Mouse (Mus musculus) liver, adult 2 months (tissue): ENCODE data around the gene Top2b. TPM values are rescaled to one million over a fixed set of nuclear protein-coding genes. Genes with fewer than 3 reads are reported as not detected.
A peak's percentile ranks its signal among the peaks of the same experiment; 100 is the strongest.

ENCODE experiments used
- DNase-seq: peaks from one replicate; pipeline ENCODE4 v3.0.0-alpha.2; 2011; ENCODE audit warnings: low read depth, low spot score; ENCODE audit errors: extremely low read depth
- H3K27ac ChIP-seq: fragments of 200-500 bp; replicated peaks from 2 replicates; pipeline ENCODE4 v1.5.1; 2012; ENCODE audit warnings: low read depth, mild to moderate bottlenecking, control low read depth, inconsistent platforms, low read length; ENCODE audit not compliant: insufficient read depth
- H3K27me3 ChIP-seq: fragments of 200-500 bp; 2 replicates; pipeline ENCODE4 v1.6.1; 2012; ENCODE audit warnings: mild to moderate bottlenecking, moderate library complexity, low read length, inconsistent platforms; ENCODE audit not compliant: control insufficient read depth, insufficient read depth
- H3K36me3 ChIP-seq: fragments of 200-500 bp; 2 replicates; pipeline ENCODE4 v1.6.1; 2012; ENCODE audit warnings: low read length, inconsistent platforms; ENCODE audit not compliant: control insufficient read depth, insufficient read depth
- H3K4me1 ChIP-seq: fragments of 200-500 bp; 2 replicates; pipeline ENCODE4 v1.6.1; 2011; ENCODE audit warnings: low read length; ENCODE audit not compliant: control insufficient read depth, insufficient read depth
- H3K4me3 ChIP-seq: fragments of 200-500 bp; 2 replicates; pipeline ENCODE4 v1.5.1; 2011; ENCODE audit warnings: low read depth, mild to moderate bottlenecking, control low read depth, low read length, moderate library complexity; ENCODE audit not compliant: insufficient read depth
- H3K79me2 ChIP-seq: fragments of 200-500 bp; 2 replicates; pipeline ENCODE4 v1.6.1; 2012; ENCODE audit warnings: inconsistent platforms, mild to moderate bottlenecking, low read length, moderate library complexity; ENCODE audit not compliant: control insufficient read depth, insufficient read depth
- H3K9ac ChIP-seq: fragments of 200-500 bp; 2 replicates; pipeline ENCODE4 v1.6.1; 2012; ENCODE audit warnings: low read depth, mild to moderate bottlenecking, control low read depth, inconsistent platforms, low read length
- CTCF ChIP-seq: fragments of 200-500 bp; IDR thresholded peaks from 2 replicates; pipeline ENCODE4 v1.5.1; 2011; ENCODE audit warnings: low read depth, low read length, control low read depth
- POLR2A ChIP-seq: fragments of 200-500 bp; IDR thresholded peaks from 2 replicates; pipeline ENCODE4 v1.6.1; 2011; ENCODE audit warnings: low read length, control low read depth; ENCODE audit not compliant: insufficient read depth; ENCODE audit errors: extremely low read depth
- WGBS: fragments of 180-500 bp; shearing (Covaris S2); methylation state at CpG from one replicate; pipeline ENCODE4 v1.1.7; 2018; 5-methylcytosine and 5-hydroxymethylcytosine counted together
- polyA plus RNA-seq: library from polyadenylated mRNA; depleted of rRNA; stranded (reverse); fragments of >200 nt; gene quantifications from 2 replicates; pipeline ENCODE4 v1.2.3, GENCODE M21; 2012
- total RNA-seq: library from RNA; depleted of rRNA; stranded (reverse); fragments of >200 nt; gene quantifications from 2 replicates; pipeline ENCODE4 v1.2.3, GENCODE M21; 2014

Gene Top2b
- total and polyA plus RNA-seq, 2 experiments = 3.2 to 56.3 TPM

DNA sequence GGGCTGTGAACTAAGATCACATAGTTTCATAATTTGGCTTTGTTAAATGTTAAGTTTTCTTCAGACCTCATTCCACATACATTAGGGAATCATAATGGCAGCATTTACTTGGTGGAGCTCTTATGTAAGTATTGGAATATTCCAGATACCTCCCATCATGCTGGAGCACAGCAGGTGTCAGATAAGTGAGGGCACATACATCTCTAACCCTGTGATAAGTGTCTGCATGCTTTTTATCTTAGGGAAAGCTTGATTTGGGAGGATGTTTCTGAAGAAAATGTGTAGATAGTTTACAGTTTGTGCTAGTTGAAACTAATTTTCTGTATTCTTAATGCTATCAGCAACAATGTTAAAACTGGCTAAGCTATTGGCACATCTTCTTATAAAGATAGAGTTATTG lies 8.2 kb downstream of the Top2b start:
- H3K9ac ChIP-seq = no peak overlapping the region
- DNase-seq = no peak
- peaks cover 6% of the 10 kb centered on the region; the same call in 1 of the 2 replicates for H3K4me1 ChIP-seq

DNA sequence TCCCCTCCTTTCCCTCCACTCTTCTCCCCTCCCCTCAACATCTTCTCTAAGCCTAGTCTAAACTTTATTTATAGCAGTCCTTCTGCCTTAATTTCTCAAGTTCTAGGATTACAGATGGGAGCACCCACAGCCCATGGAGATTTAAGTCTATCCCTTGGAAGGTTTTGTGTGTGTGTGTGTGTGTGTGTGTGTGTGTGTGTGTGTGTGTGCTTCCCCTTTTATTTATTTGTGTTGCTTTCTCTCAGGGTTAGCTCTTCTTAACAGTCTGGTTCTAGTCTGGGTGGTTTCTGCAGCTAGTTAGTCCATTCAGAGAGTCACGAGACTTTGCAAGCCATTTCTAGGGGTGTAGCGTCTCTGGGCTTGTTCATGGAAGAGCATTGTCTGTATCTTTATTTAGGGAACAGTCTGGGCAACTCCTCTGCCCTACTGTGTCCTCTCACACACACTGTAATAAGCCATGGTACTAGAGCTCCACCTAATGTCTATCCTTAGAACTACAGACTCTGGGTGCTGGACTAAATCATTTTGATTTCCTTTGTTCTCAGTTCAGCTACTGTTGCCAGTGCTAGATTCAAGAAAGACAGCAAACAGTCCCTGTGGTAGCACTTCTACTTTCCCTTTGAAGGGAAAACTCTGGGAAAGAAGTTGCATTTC lies 15.1 kb downstream of the Top2b start:
- Histone ChIP-seq H3K79me2 (peaks cover 20% of the 10 kb centered on the region; the same call in 1 of the 2 replicates), H3K27me3 (no peaks in the 10 kb centered on the region), H3K4me3 (no peak overlapping the region), H3K9ac (no peak overlapping the region), H3K36me3 (peaks cover 8% of the 10 kb centered on the region), H3K4me1 (peaks cover 6% of the 10 kb centered on the region), H3K27ac (no peak overlapping the region)
- TF ChIP-seq CTCF (peak; percentile 46), POLR2A (no peak)
- DNase-seq = peak; percentile 70
- WGBS = 2% methylated on average over 2 of the region's 2 CpGs

More for the DNA sequence above, 8.2 kb downstream of the Top2b start:
- Histone ChIP-seq H3K27ac (no peak overlapping the region), H3K27me3 (no peaks in the 10 kb centered on the region), H3K36me3 (no peaks in the 10 kb centered on the region; the same call in 1 of the 2 replicates), H3K4me3 (no peak overlapping the region), H3K79me2 (peaks cover 21% of the 10 kb centered on the region; the same call in 1 of the 2 replicates)
- no peak for TF ChIP-seq CTCF
- TF ChIP-seq POLR2A = no peak

DNA sequence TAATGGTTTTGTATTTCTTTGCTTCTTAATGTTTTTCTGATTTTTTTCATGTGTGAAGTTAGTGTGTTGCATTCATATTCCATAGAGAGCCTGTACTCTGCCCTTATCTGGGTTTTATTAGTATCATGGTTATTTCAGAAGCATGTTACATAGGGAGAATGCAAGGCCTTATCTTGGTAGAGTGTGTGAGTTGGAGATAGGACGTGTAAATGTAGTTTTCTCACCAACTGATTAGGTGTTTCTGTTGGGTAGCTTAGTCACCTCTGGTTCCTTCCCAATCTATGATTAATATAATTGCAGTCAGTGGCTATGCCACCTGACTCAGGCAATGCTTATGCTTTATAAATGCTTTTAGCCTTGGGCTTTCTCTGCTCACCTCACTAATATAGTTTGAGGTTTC lies 19.8 kb downstream of the Top2b start:
- DNase-seq = no peak
- whole genome bisulfite sequencing = 78% methylated on average over 1 of the region's 1 CpGs
- Histone ChIP-seq H3K9ac (no peak overlapping the region), H3K79me2 (peaks cover 10% of the 10 kb centered on the region; the same call in 1 of the 2 replicates), H3K4me3 (no peak overlapping the region), H3K36me3 (peaks cover 14% of the 10 kb centered on the region), H3K4me1 (peaks cover 6% of the 10 kb centered on the region), H3K27ac (no peak overlapping the region), H3K27me3 (no peaks in the 10 kb centered on the region)
- TF ChIP-seq POLR2A (no peak), CTCF (no peak)

DNA sequence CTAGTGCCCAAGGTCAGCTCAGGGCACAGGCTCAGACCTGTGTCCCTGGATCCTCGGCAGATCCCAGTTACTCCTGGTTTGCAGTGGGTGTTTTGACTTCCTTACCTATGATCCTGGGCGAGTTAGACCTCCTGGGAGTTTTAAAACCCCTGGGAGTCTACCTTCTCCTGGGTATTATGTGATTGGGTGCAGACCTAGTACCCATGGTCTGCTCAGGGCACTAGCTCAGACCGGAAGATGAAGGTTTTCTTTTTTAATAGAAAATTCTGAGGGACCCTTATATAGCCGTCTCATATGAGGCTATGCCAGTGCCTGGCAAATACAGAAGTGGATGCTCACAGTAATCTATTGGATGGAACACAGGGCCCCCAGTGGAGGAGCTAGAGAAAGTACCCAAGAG lies 40.2 kb downstream of the Top2b start:
- H3K36me3 ChIP-seq = peaks cover 23% of the 10 kb centered on the region
- no peaks in the 10 kb centered on the region for H3K4me1 ChIP-seq
- WGBS = 90% methylated on average over 4 of the region's 4 CpGs
- TF ChIP-seq POLR2A (no peak), CTCF (no peak)
- no peaks in the 10 kb centered on the region; the same call in 1 of the 2 replicates for H3K79me2 ChIP-seq
- no peaks in the 10 kb centered on the region for H3K27me3 ChIP-seq
- no peak overlapping the region for H3K27ac ChIP-seq
- H3K9ac ChIP-seq = no peak overlapping the region
- no peak overlapping the region for H3K4me3 ChIP-seq
- DNase-seq = no peak

DNA sequence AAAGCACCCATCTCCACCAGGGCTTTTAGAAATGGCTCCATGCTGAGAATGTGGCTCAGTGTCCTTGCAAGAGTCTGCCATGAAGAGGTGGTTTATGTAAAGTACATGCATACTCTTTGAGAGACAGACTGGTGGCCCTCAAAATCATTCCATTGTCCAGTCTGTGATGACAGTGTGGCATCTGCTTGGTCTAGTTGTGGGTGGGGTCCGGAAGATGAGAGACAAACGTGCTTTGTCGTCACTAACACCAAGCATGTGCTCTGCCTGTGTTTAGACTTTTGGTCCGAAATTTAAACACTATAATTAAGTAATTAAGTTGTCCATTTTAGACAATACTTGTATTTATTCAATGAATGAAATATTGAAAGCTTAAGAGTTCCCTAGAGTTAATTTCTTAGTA lies 49.2 kb downstream of the Top2b start:
- DNase-seq = no peak
- Histone ChIP-seq H3K27me3 (no peaks in the 10 kb centered on the region), H3K79me2 (no peaks in the 10 kb centered on the region), H3K9ac (no peak overlapping the region), H3K4me3 (no peak overlapping the region), H3K27ac (no peak overlapping the region), H3K36me3 (peaks cover 37% of the 10 kb centered on the region), H3K4me1 (no peaks in the 10 kb centered on the region)
- 94% methylated on average over 4 of the region's 4 CpGs for WGBS
- TF ChIP-seq POLR2A (no peak), CTCF (no peak)

DNA sequence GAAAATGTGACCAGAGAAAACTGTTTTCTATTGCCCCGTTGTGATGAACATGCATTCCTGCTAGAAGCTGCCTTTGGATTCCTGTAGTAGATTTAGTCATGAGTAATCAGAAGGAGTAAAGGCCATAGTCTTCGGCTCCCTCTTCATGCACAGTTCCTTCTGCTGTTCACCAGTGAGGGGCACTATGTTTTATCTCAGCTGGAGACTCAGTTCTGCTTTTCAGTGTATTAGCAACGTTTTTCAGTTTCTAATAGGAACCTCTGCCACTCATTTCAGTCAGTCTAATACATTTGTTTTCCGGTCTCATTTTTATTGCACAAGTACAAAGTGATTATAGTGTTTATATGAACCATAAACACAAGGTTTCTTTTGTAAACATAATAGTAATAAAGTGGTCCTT lies 62.6 kb downstream of the Top2b start:
- no peak overlapping the region for H3K27ac ChIP-seq
- H3K4me3 ChIP-seq = no peak overlapping the region
- H3K9ac ChIP-seq = no peak overlapping the region
- WGBS = 77% methylated on average over 4 of the region's 4 CpGs
- DNase-seq = no peak
- TF ChIP-seq CTCF = no peak
- no peaks in the 10 kb centered on the region for H3K27me3 ChIP-seq
- no peaks in the 10 kb centered on the region for H3K79me2 ChIP-seq
- H3K4me1 ChIP-seq = no peaks in the 10 kb centered on the region
- H3K36me3 ChIP-seq = peaks cover 46% of the 10 kb centered on the region
